Mouse (Mus musculus) heart, embryonic 14.5 days (tissue): ENCODE results near the gene Galnt9. TPM values are rescaled to one million over a fixed set of nuclear protein-coding genes. Genes with fewer than 3 reads are reported as not detected.

ENCODE experiments used
- ATAC-seq: fragments of 200-750 bp; cut with Nextera tagmentation; 2 replicates; pipeline ENCODE4 v1.8.0; 2017; ENCODE audit warnings: low read depth, moderate TSS enrichment; ENCODE audit not compliant: insufficient number of reproducible peaks, insufficient read depth, low FRiP score
- H3K27ac ChIP-seq, 2 experiments: fragments of 200-500 bp in 1 of 2; fragments of 300-500 bp in 1 of 2; sonication (generic) in 1 of 2; replicated peaks in 1 of 2; 2 replicates each; pipeline ENCODE4 v1.5.1; 2012 to 2014; ENCODE audit warnings: low read depth in 2 of 2, low read length in 2 of 2, control low read depth in 1 of 2, mild to moderate bottlenecking in 1 of 2, mixed read lengths in 1 of 2; ENCODE audit not compliant: control insufficient read depth in 1 of 2, insufficient read depth in 1 of 2
- H3K27me3 ChIP-seq: fragments of 300-500 bp; sonication (generic); 2 replicates; pipeline ENCODE4 v1.6.1; 2014; ENCODE audit warnings: mild to moderate bottlenecking, low read length, control low read depth; ENCODE audit not compliant: control insufficient read depth, insufficient read depth
- H3K36me3 ChIP-seq: fragments of 300-500 bp; sonication (generic); 2 replicates; pipeline ENCODE4 v1.6.1; 2014; ENCODE audit warnings: mild to moderate bottlenecking, control low read depth, low read length, mixed read lengths; ENCODE audit not compliant: control insufficient read depth, insufficient read depth
- H3K4me1 ChIP-seq, 2 experiments: fragments of 200-500 bp in 1 of 2; fragments of 300-500 bp in 1 of 2; sonication (generic) in 1 of 2; 2 replicates each; pipeline ENCODE4 v1.6.1; 2012 to 2014; ENCODE audit warnings: low read length in 2 of 2, control low read depth in 1 of 2, mixed read lengths in 1 of 2; ENCODE audit not compliant: control insufficient read depth in 2 of 2, insufficient read depth in 2 of 2
- H3K4me2 ChIP-seq: fragments of 300-500 bp; sonication (generic); 2 replicates; pipeline ENCODE4 v1.6.1; 2014; ENCODE audit warnings: mild to moderate bottlenecking, low read length
- H3K4me3 ChIP-seq, 2 experiments: fragments of 200-500 bp in 1 of 2; fragments of 300-500 bp in 1 of 2; sonication (generic) in 1 of 2; 2 replicates each; pipeline ENCODE4 v1.5.1; 2012 to 2014; ENCODE audit warnings: low read length in 2 of 2, mild to moderate bottlenecking in 2 of 2, control low read depth in 1 of 2, low read depth in 1 of 2, moderate library complexity in 1 of 2; ENCODE audit not compliant: control insufficient read depth in 1 of 2, insufficient read depth in 1 of 2
- H3K9ac ChIP-seq: fragments of 300-500 bp; sonication (generic); 2 replicates; pipeline ENCODE4 v1.6.1; 2014; ENCODE audit warnings: mild to moderate bottlenecking, low read length
- H3K9me3 ChIP-seq: fragments of 300-500 bp; sonication (generic); 2 replicates; pipeline ENCODE4 v1.6.1; 2016; ENCODE audit warnings: low read length, control low read depth; ENCODE audit not compliant: control insufficient read depth
- WGBS: fragments of 180-500 bp; shearing (Covaris S2); extraction: QIAGEN DNeasy Blood & Tissue Kit; methylation state at CpG from one replicate; pipeline ENCODE4 v1.1.7; 2014; 5-methylcytosine and 5-hydroxymethylcytosine counted together
- polyA plus RNA-seq: library from polyadenylated mRNA; unstranded; fragments of >200 nt; fragmentation: Nextera tagmentation; extraction: Ambion mirVana; gene quantifications from 2 replicates; pipeline ENCODE4 v1.2.1, GENCODE M21; 2014

Galnt9 gene
- polyA plus RNA-seq, 1 experiment from 2014 or later, result 0.18 TPM

GRCm38 (mm10) chr5:110587467-110587866 is 43.3 kb downstream of the Galnt9 start:
- Histone ChIP-seq H3K36me3 (no peaks in the 10 kb centered on the region), H3K9ac (no peak overlapping the region), H3K9me3 (no peaks in the 10 kb centered on the region), H3K4me2 (no peak overlapping the region), H3K27me3 (no peaks in the 10 kb centered on the region), H3K4me3 (no peak overlapping the region), H3K27ac (no peak overlapping the region), H3K4me1 (no peaks in the 10 kb centered on the region)
- ATAC-seq, result no peak

DNA sequence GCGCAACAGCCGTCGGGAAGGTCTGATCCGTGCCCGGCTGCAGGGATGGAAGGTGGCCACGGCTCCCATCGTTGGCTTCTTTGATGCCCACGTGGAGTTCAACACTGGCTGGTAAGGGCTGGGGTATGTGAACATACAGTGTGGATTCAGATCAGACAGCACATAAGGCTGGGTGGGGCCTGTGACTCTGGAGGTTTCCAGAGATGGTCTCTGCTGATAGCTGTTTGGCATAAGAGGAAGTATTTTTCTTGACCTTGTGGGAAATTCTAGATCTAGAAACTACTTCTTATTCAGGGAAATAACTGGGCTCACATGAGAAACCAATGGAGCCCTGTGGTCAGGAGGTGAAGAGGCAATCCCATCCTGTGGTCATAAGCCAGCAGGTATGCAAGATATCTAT is 45.7 kb downstream of the Galnt9 start:
- H3K4me1 ChIP-seq, result no peaks in the 10 kb centered on the region
- 90% methylated on average over 8 of the region's 8 CpGs for WGBS

GRCm38 (mm10) chr5:110594465-110594864 is 50.3 kb downstream of the Galnt9 start:
- Histone ChIP-seq H3K36me3 (no peaks in the 10 kb centered on the region), H3K4me1 (no peaks in the 10 kb centered on the region; a peak in 1 of 4 replicates), H3K9ac (no peak overlapping the region), H3K9me3 (no peaks in the 10 kb centered on the region), H3K27me3 (no peaks in the 10 kb centered on the region), H3K4me2 (no peak overlapping the region), H3K4me3 (no peak overlapping the region), H3K27ac (no peak overlapping the region)
- no peak for ATAC-seq
- 52% methylated on average over 8 of the region's 8 CpGs for WGBS

More for the DNA sequence above, 45.7 kb downstream of the Galnt9 start:
- ATAC-seq, result no peak
- Histone ChIP-seq H3K9ac (no peak overlapping the region), H3K4me3 (no peak overlapping the region), H3K36me3 (no peaks in the 10 kb centered on the region), H3K4me2 (no peak overlapping the region), H3K9me3 (no peaks in the 10 kb centered on the region), H3K27ac (no peak overlapping the region), H3K27me3 (no peaks in the 10 kb centered on the region)

DNA sequence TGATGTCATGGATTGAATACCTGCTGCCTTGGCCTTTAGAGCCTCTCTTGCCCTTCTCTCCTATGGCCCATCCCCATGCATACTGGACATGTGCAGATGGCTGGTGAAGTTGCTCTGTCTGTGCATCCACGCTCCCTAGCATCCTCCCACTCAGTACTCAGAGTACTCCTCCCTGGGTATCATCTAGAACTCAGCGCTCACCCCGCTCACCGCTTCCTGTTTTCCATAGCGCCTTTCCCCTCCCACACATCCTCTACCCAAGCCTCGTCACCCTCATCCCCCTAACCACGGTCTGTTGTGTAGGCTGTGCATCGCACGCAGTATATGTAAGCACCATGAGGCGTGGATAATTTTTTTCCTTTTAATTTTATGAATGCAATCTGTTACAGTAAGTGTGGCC is 51.2 kb downstream of the Galnt9 start:
- H3K36me3 ChIP-seq, result no peaks in the 10 kb centered on the region
- no peak overlapping the region for H3K4me3 ChIP-seq
- no peaks in the 10 kb centered on the region for H3K9me3 ChIP-seq
- H3K27ac ChIP-seq, result no peak overlapping the region
- H3K4me2 ChIP-seq, result no peak overlapping the region
- H3K27me3 ChIP-seq, result no peaks in the 10 kb centered on the region
- 87% methylated on average over 10 of the region's 10 CpGs for WGBS
- ATAC-seq, result no peak
- no peaks in the 10 kb centered on the region; a peak in 1 of 4 replicates for H3K4me1 ChIP-seq
- H3K9ac ChIP-seq, result no peak overlapping the region

- ATAC-seq, result no peak
- H3K4me3 ChIP-seq, result no peak overlapping the region
- no peak overlapping the region for H3K27ac ChIP-seq
- H3K4me1 ChIP-seq, result no peaks in the 10 kb centered on the region; a peak in 1 of 4 replicates
- 76% methylated on average over 15 of the region's 15 CpGs for WGBS
- H3K27me3 ChIP-seq, result no peaks in the 10 kb centered on the region
- H3K36me3 ChIP-seq, result no peaks in the 10 kb centered on the region
- H3K9ac ChIP-seq, result no peak overlapping the region
- no peaks in the 10 kb centered on the region for H3K9me3 ChIP-seq
- H3K4me2 ChIP-seq, result no peak overlapping the region
Observed at GRCm38 (mm10) chr5:110596086-110596780, 52.1 kb downstream of the Galnt9 start.

DNA sequence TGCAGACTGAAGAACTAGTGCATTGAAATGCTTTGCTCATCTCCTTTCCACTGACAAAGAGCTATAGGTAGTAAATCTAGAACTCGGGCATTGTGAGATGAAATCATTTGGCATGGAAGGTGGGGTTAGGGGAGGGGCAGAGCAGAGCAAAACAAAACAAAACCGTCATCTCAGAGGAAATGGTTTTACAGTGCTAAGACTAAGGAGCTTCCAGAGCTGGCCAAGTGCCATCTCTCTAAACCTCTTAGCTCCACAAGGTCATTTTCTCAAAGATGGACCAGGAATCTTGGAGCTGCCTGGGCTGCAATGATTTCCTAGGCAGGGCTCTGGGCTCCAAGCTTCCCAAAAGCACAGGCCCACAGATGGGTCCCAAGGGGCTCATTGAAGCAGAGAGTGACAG is 53.3 kb downstream of the Galnt9 start:
- Histone ChIP-seq H3K9ac (no peak overlapping the region), H3K36me3 (no peaks in the 10 kb centered on the region), H3K4me1 (no peaks in the 10 kb centered on the region; a peak in 1 of 4 replicates), H3K27ac (no peak overlapping the region), H3K4me2 (no peak overlapping the region), H3K4me3 (no peak overlapping the region), H3K27me3 (no peaks in the 10 kb centered on the region), H3K9me3 (no peaks in the 10 kb centered on the region)
- 27% methylated on average over 2 of the region's 2 CpGs for WGBS
- ATAC-seq, result no peak

GRCm38 (mm10) chr5:110598298-110599095 is 54.3 kb downstream of the Galnt9 start:
- Histone ChIP-seq H3K4me2 (no peak overlapping the region), H3K9me3 (no peaks in the 10 kb centered on the region), H3K36me3 (no peaks in the 10 kb centered on the region), H3K4me3 (no peak overlapping the region), H3K27me3 (no peaks in the 10 kb centered on the region), H3K4me1 (no peaks in the 10 kb centered on the region; a peak in 1 of 4 replicates), H3K27ac (no peak overlapping the region), H3K9ac (no peak overlapping the region)
- 24% methylated on average over 11 of the region's 12 CpGs for WGBS
- ATAC-seq, result no peak
